Mouse (Mus musculus): ENCODE measurements at regions not wholly inside any gene's neighbourhood (a gene's known extent, or its start where the extent isn't known, plus 50 kb on each side); places are given as distances from the start of the nearest gene placed in this dataset.

GRCm38 (mm10) chr9:100404426-100404825 is 82.2 kb downstream of the Il20rb start:
- Histone ChIP-seq H3K27ac (no peak overlapping the region), H3K4me2 (no peak overlapping the region), H3K36me3 (no peaks in the 10 kb centered on the region), H3K4me3 (replicated peaks) (no peak overlapping the region), H3K27me3 (no peaks in the 10 kb centered on the region; the same call in 1 of the 2 replicates), H3K9me3 (replicated peaks) (0 out of 2 replicates have a peak, but pooled peaks cover 3% of the 10 kb centered on the region), H3K9ac (no peak overlapping the region), H3K4me1 (replicated peaks) (no peaks in the 10 kb centered on the region)
- DNase-seq (no peak), ATAC-seq (ENCODE audit: low read depth) (no peak)
- 73% methylated on average over 5 of the region's 5 CpGs for WGBS (ENCODE audit: insufficient replicate concordance)

GRCm38 (mm10) chr9:100400366-100400765 is 86.2 kb downstream of the Il20rb start:
- Histone ChIP-seq H3K36me3 (no peaks in the 10 kb centered on the region), H3K4me1 (replicated peaks) (no peaks in the 10 kb centered on the region), H3K9me3 (replicated peaks) (0 out of 2 replicates have a peak, but pooled peaks cover 3% of the 10 kb centered on the region), H3K4me2 (no peak overlapping the region), H3K27me3 (no peaks in the 10 kb centered on the region; the same call in 1 of the 2 replicates), H3K9ac (no peak overlapping the region), H3K27ac (no peak overlapping the region), H3K4me3 (replicated peaks) (no peak overlapping the region)
- DNase-seq, result no peak
- WGBS (ENCODE audit: insufficient replicate concordance), result 20% methylated on average over 8 of the region's 8 CpGs
- ATAC-seq (ENCODE audit: low read depth), result no peak

- H3K4me1 ChIP-seq (replicated peaks), result no peaks in the 10 kb centered on the region
- no peaks in the 10 kb centered on the region for H3K9me3 ChIP-seq (replicated peaks)
- no peak for ATAC-seq (ENCODE audit: low read depth)
- no peaks in the 10 kb centered on the region for H3K27me3 ChIP-seq
- H3K27ac ChIP-seq, result no peak overlapping the region
- H3K36me3 ChIP-seq, result no peaks in the 10 kb centered on the region
- no peak overlapping the region for H3K4me2 ChIP-seq
- H3K4me3 ChIP-seq (replicated peaks), result no peak overlapping the region
- DNase-seq, result no peak
- 68% methylated on average over 7 of the region's 7 CpGs for WGBS (ENCODE audit: insufficient replicate concordance)
- no peak overlapping the region for H3K9ac ChIP-seq
These were observed 90.2 kb downstream of the Il20rb start for GRCm38 (mm10) chr9:100396340-100396910.

- peak; percentile 38 for DNase-seq
- no peaks in the 10 kb centered on the region for H3K9me3 ChIP-seq (replicated peaks)
- no peak overlapping the region for H3K27ac ChIP-seq
- 5% methylated on average over 5 of the region's 5 CpGs for WGBS (ENCODE audit: insufficient replicate concordance)
- no peaks in the 10 kb centered on the region for H3K4me1 ChIP-seq (replicated peaks)
- no peak overlapping the region for H3K9ac ChIP-seq
- H3K27me3 ChIP-seq, result no peaks in the 10 kb centered on the region
- ATAC-seq (ENCODE audit: low read depth), result no peak
- no peak overlapping the region for H3K4me3 ChIP-seq (replicated peaks)
- no peaks in the 10 kb centered on the region for H3K36me3 ChIP-seq
- no peak overlapping the region for H3K4me2 ChIP-seq
These were observed 90.9 kb downstream of the Il20rb start for GRCm38 (mm10) chr9:100395711-100396110.

- DNase-seq, result no peak
- no peak for ATAC-seq (ENCODE audit: low read depth)
- 17% methylated on average over 1 of the region's 1 CpGs for WGBS (ENCODE audit: insufficient replicate concordance)
These were observed 92.0 kb downstream of the Il20rb start for GRCm38 (mm10) chr9:100394632-100395031.

GRCm38 (mm10) chr9:100394166-100394565 is 92.4 kb downstream of the Il20rb start:
- 57% methylated on average over 5 of the region's 5 CpGs for WGBS (ENCODE audit: insufficient replicate concordance)
- H3K4me3 ChIP-seq (replicated peaks), result no peak overlapping the region
- H3K9me3 ChIP-seq (replicated peaks), result no peaks in the 10 kb centered on the region
- no peaks in the 10 kb centered on the region for H3K36me3 ChIP-seq
- H3K4me2 ChIP-seq, result no peak overlapping the region
- H3K27ac ChIP-seq, result no peak overlapping the region
- no peaks in the 10 kb centered on the region for H3K4me1 ChIP-seq (replicated peaks)
- H3K27me3 ChIP-seq, result no peaks in the 10 kb centered on the region
- no peak for ATAC-seq (ENCODE audit: low read depth)
- H3K9ac ChIP-seq, result no peak overlapping the region
- DNase-seq, result no peak

More at GRCm38 (mm10) chr9:100394632-100395031, 92.0 kb downstream of the Il20rb start:
- no peak overlapping the region for H3K27ac ChIP-seq
- no peak overlapping the region for H3K4me2 ChIP-seq
- no peak overlapping the region for H3K9ac ChIP-seq
- no peaks in the 10 kb centered on the region for H3K36me3 ChIP-seq
- H3K9me3 ChIP-seq (replicated peaks), result no peaks in the 10 kb centered on the region
- H3K27me3 ChIP-seq, result no peaks in the 10 kb centered on the region
- H3K4me1 ChIP-seq (replicated peaks), result no peaks in the 10 kb centered on the region
- H3K4me3 ChIP-seq (replicated peaks), result no peak overlapping the region

GRCm38 (mm10) chr9:100392262-100392661 is 94.3 kb downstream of the Il20rb start:
- WGBS (ENCODE audit: insufficient replicate concordance), result 13% methylated on average over 1 of the region's 1 CpGs
- Histone ChIP-seq H3K4me3 (replicated peaks) (no peak overlapping the region), H3K27ac (no peak overlapping the region), H3K9me3 (replicated peaks) (no peaks in the 10 kb centered on the region), H3K27me3 (no peaks in the 10 kb centered on the region), H3K36me3 (no peaks in the 10 kb centered on the region), H3K4me1 (replicated peaks) (no peaks in the 10 kb centered on the region), H3K4me2 (no peak overlapping the region), H3K9ac (no peak overlapping the region)
- ATAC-seq (ENCODE audit: low read depth) (no peak), DNase-seq (no peak)

- no peak overlapping the region for H3K4me2 ChIP-seq
- 17% methylated on average over 8 of the region's 8 CpGs for WGBS (ENCODE audit: insufficient replicate concordance)
- no peaks in the 10 kb centered on the region for H3K36me3 ChIP-seq
These were observed 94.9 kb downstream of the Il20rb start for GRCm38 (mm10) chr9:100391566-100392213.

GRCm38 (mm10) chr9:100388393-100388792 is 98.2 kb downstream of the Il20rb start:
- H3K36me3 ChIP-seq, result no peaks in the 10 kb centered on the region
- no peak for ATAC-seq (ENCODE audit: low read depth)
- H3K4me2 ChIP-seq, result no peak overlapping the region
- no peak for DNase-seq
- no peak overlapping the region for H3K4me3 ChIP-seq (replicated peaks)
- no peaks in the 10 kb centered on the region for H3K4me1 ChIP-seq (replicated peaks)
- H3K27ac ChIP-seq, result no peak overlapping the region
- H3K9ac ChIP-seq, result no peak overlapping the region
- no peaks in the 10 kb centered on the region for H3K9me3 ChIP-seq (replicated peaks)
- H3K27me3 ChIP-seq, result no peaks in the 10 kb centered on the region
- 57% methylated on average over 7 of the region's 7 CpGs for WGBS (ENCODE audit: insufficient replicate concordance)

More at GRCm38 (mm10) chr9:100391566-100392213, 94.9 kb downstream of the Il20rb start:
- Histone ChIP-seq H3K27ac (no peak overlapping the region), H3K27me3 (no peaks in the 10 kb centered on the region), H3K9ac (no peak overlapping the region), H3K4me3 (replicated peaks) (no peak overlapping the region), H3K9me3 (replicated peaks) (no peaks in the 10 kb centered on the region), H3K4me1 (replicated peaks) (no peaks in the 10 kb centered on the region)
- ATAC-seq (ENCODE audit: low read depth) (no peak), DNase-seq (no peak)

- ATAC-seq (ENCODE audit: low read depth), result no peak
- Histone ChIP-seq H3K4me2 (no peak overlapping the region), H3K9ac (no peak overlapping the region), H3K4me1 (replicated peaks) (no peaks in the 10 kb centered on the region), H3K4me3 (replicated peaks) (no peak overlapping the region), H3K27me3 (no peaks in the 10 kb centered on the region), H3K27ac (no peak overlapping the region), H3K9me3 (replicated peaks) (no peaks in the 10 kb centered on the region), H3K36me3 (no peaks in the 10 kb centered on the region)
- 30% methylated on average over 13 of the region's 13 CpGs for WGBS (ENCODE audit: insufficient replicate concordance)
- no peak for DNase-seq
These were observed 99.4 kb downstream of the Il20rb start for GRCm38 (mm10) chr9:100387171-100387685.

- H3K4me1 ChIP-seq (replicated peaks), result no peaks in the 10 kb centered on the region
- no peaks in the 10 kb centered on the region for H3K36me3 ChIP-seq
- ATAC-seq (ENCODE audit: low read depth), result no peak
- H3K9me3 ChIP-seq (replicated peaks), result no peaks in the 10 kb centered on the region
- H3K9ac ChIP-seq, result no peak overlapping the region
- H3K27ac ChIP-seq, result no peak overlapping the region
- no peaks in the 10 kb centered on the region for H3K27me3 ChIP-seq
- peak; percentile 32 for DNase-seq
- WGBS (ENCODE audit: insufficient replicate concordance), result 38% methylated on average over 5 of the region's 5 CpGs
- no peak overlapping the region for H3K4me2 ChIP-seq
- no peak overlapping the region for H3K4me3 ChIP-seq (replicated peaks)
These were observed 104.1 kb downstream of the Il20rb start for GRCm38 (mm10) chr9:100382492-100382891.

GRCm38 (mm10) chr9:100369921-100370320 is 116.7 kb downstream of the Il20rb start:
- WGBS (ENCODE audit: insufficient replicate concordance), result 66% methylated on average over 5 of the region's 5 CpGs
- Histone ChIP-seq H3K27me3 (no peaks in the 10 kb centered on the region), H3K4me3 (replicated peaks) (no peak overlapping the region), H3K27ac (no peak overlapping the region), H3K4me1 (replicated peaks) (no peaks in the 10 kb centered on the region), H3K36me3 (no peaks in the 10 kb centered on the region), H3K4me2 (no peak overlapping the region), H3K9me3 (replicated peaks) (no peaks in the 10 kb centered on the region), H3K9ac (no peak overlapping the region)
- DNase-seq (no peak), ATAC-seq (ENCODE audit: low read depth) (no peak)
